In the genomic region with DNA sequence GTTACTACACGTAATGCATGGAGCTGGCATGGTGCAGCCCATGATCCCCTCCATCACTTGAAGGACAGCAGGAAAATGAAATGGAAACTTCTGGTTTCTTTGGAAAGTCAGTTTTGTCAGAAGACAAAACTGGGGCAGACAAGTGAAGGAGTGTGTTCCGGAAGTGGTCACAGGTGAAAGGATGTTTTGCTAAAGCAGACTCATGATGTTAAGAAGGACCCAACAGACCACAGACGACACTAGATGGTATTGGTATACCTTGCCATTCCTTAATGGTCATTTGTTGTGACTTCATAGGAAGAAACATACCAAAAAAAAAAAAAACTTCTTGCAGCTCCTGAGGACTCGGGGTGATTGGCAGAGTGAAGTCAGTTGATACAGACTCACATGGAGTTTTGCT, we compare ENCODE assay signal across 15 mouse cellular contexts. TPM values are rescaled to one million over a fixed set of nuclear protein-coding genes. Genes with fewer than 3 reads are reported as not detected.
DNase-seq lines count a peak whose midpoint lies in the region; ATAC-seq and TF ChIP-seq lines count a peak whose summit lies in the region.
"Had no signal": no experiment of that assay in that cellular context is flagged by ENCODE, and none has a peak within 500 bp of the region (broad histone marks: within the 10 kb centered on the region; RNA-seq: fewer than 3 reads in every experiment).

No protein-coding gene starts in this region.

- H3K27ac ChIP-seq in layer of hippocampus, adult 2 months, result peak overlapping the region; percentile 88
- H3K27ac ChIP-seq: limb, embryonic 15.5 days had no signal

- peak; percentile 40 for ATAC-seq in CD4-positive, CD25-positive, alpha-beta regulatory T cell, adult 4 months
- ATAC-seq in inflammation-experienced regulatory T-cells, adult 6 months, result peak; percentile 62
- no peak for ATAC-seq in frontal cortex, adult (ENCODE audit: low TSS enrichment)
- ATAC-seq: hindbrain, embryonic 16.5 days; midbrain, embryonic 16.5 days had no signal

- DNase-seq in layer of hippocampus, adult 2 months (ENCODE audit: low spot score in 2 of 2), result no peak
- DNase-seq in layer of hippocampus, adult 11-12 months (ENCODE audit: low spot score), result no peak
- DNase-seq in CD4-positive helper T cell, adult 2 months (ENCODE audit: low read depth, low spot score), result peak; percentile 30
- DNase-seq in right cerebral cortex, postnatal 10 days (ENCODE audit: low spot score in 2 of 2), result no peak
- DNase-seq: cerebellum, adult 9-11 months; kidney, adult 11 months; right cerebral cortex, adult 18-20 months; thymus, adult 18-20 months; thymus, postnatal 4 days had no signal

- no peak overlapping the region for H3K4me3 ChIP-seq in layer of hippocampus, adult 2 months
- H3K4me3 ChIP-seq: limb, embryonic 15.5 days had no signal

- TF ChIP-seq CTCF in layer of hippocampus, adult 2 months (conservative IDR thresholded peaks at IDR 0.05), result no peak

RNA-seq across cellular contexts. Expression of a gene that starts 18.7 kb away (rescaled TPM):
- 100 to 1,000 TPM; 221 to 234 TPM for total RNA-seq in layer of hippocampus, adult 2 months (2021)
- polyA plus RNA-seq in CD4-positive, CD25-positive, alpha-beta regulatory T cell, adult 4 months (2017; shearing (Covaris generic)), result 100 to 1,000 TPM; 208 to 259 TPM
- polyA plus RNA-seq in inflammation-experienced regulatory T-cells, adult 6 months (2017; shearing (Covaris generic)), result 100 to 1,000 TPM; 205 to 247 (median 244) TPM

RNA-seq across cellular contexts. Expression of a gene that starts 46.6 kb away (rescaled TPM):
- total RNA-seq in layer of hippocampus, adult 2 months (2021), result 10 to 100 TPM; 78.9 to 85.4 TPM
- polyA plus RNA-seq in CD4-positive, CD25-positive, alpha-beta regulatory T cell, adult 4 months (2017; shearing (Covaris generic)), result 10 to 100 TPM; 61.5 to 85.5 TPM
- 10 to 100 TPM; 62.8 to 83.5 (median 72.0) TPM for polyA plus RNA-seq in inflammation-experienced regulatory T-cells, adult 6 months (2017; shearing (Covaris generic))
